Mouse (Mus musculus) forebrain, embryonic 11.5 days (tissue): Measurements from ENCODE around the gene Mt1. TPM values are rescaled to one million over a fixed set of nuclear protein-coding genes. Genes with fewer than 3 reads are reported as not detected.
"Not testable (repeated sequence)": the region's sequence is repeated elsewhere in the genome, so short reads cannot be mapped to it uniquely, and the experiment has no call there.

Source experiments
- ATAC-seq: fragments of 200-750 bp; cut with Nextera tagmentation; replicated peaks from 2 replicates; pipeline ENCODE4 v1.8.0; 2017; ENCODE audit warnings: moderate TSS enrichment; ENCODE audit not compliant: low FRiP score
- DNase-seq: peaks from one replicate; pipeline ENCODE4 v3.0.0-alpha.2; 2017; ENCODE audit warnings: low spot score
- H3K27ac ChIP-seq: fragments of 300-500 bp; sonication (generic); 2 replicates; pipeline ENCODE4 v1.5.1; 2014; ENCODE audit warnings: low read depth, low read length
- H3K27me3 ChIP-seq: fragments of 300-500 bp; sonication (generic); 2 replicates; pipeline ENCODE4 v1.6.1; 2014; ENCODE audit warnings: mild to moderate bottlenecking, low read length, mixed read lengths; ENCODE audit not compliant: control insufficient read depth, insufficient read depth
- H3K36me3 ChIP-seq: fragments of 300-500 bp; sonication (generic); 2 replicates; pipeline ENCODE4 v1.6.1; 2014; ENCODE audit warnings: mild to moderate bottlenecking, low read length, moderate library complexity, mixed read lengths; ENCODE audit not compliant: control insufficient read depth, insufficient read depth
- H3K4me1 ChIP-seq: fragments of 300-500 bp; sonication (generic); replicated peaks from 2 replicates; pipeline ENCODE4 v1.6.1; 2014; ENCODE audit warnings: low read length, mixed read lengths; ENCODE audit not compliant: control insufficient read depth, insufficient read depth
- H3K4me2 ChIP-seq: fragments of 300-500 bp; sonication (generic); 2 replicates; pipeline ENCODE4 v1.6.1; 2014; ENCODE audit warnings: low read depth, mild to moderate bottlenecking, low read length, moderate library complexity, mixed read lengths; ENCODE audit not compliant: severe bottlenecking
- H3K4me3 ChIP-seq: fragments of 300-500 bp; sonication (generic); 2 replicates; pipeline ENCODE4 v1.5.1; 2014; ENCODE audit warnings: low read depth, low read length
- H3K9ac ChIP-seq: fragments of 300-500 bp; sonication (generic); 2 replicates; pipeline ENCODE4 v1.6.1; 2014; ENCODE audit warnings: low read length
- H3K9me3 ChIP-seq: fragments of 300-500 bp; sonication (generic); 2 replicates; pipeline ENCODE4 v1.6.1; 2016; ENCODE audit warnings: low read length, mixed read lengths; ENCODE audit not compliant: control insufficient read depth
- WGBS: fragments of 180-500 bp; shearing (Covaris S2); extraction: QIAGEN DNeasy Blood & Tissue Kit; methylation state at CpG from one replicate; pipeline ENCODE4 v1.1.7; 2014; 5-methylcytosine and 5-hydroxymethylcytosine counted together
- polyA plus RNA-seq: library from polyadenylated mRNA; unstranded; fragments of >200 nt; fragmentation: Nextera tagmentation; extraction: Ambion mirVana; gene quantifications from 2 replicates; pipeline ENCODE4 v1.2.1, GENCODE M21; 2014

Gene Mt1
- polyA plus RNA-seq, 1 experiment from 2014 or later: 109 TPM

DNA sequence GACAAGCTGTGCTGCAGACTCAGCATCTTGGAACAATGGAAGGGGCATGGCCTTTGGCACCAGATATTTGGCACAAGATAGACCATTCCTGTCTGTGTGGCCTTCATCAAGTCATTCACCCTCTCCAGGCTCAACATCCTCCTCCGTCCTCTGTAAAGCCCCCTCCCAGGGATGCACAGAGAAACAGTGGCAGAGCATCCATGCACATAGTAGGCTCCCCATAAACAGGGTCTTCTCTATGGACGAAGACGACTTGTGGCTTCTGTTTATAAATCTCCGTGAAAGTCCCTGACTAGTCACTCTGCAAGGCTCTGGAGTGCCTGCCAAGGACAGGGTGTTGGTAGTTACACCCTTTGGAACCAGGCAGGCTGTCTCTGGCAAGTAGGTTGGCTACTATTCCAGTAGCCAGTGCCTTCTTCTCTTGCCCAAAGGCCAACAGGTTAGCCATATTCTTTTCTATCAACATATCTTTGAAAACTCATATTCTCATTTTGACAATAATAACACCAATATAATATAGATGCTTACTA is 38.6 kb upstream of the Mt1 start:
- no peak overlapping the region for H3K4me3 ChIP-seq
- H3K9me3 ChIP-seq: no peaks in the 10 kb centered on the region
- no peaks in the 10 kb centered on the region for H3K27me3 ChIP-seq
- ATAC-seq: no peak
- H3K27ac ChIP-seq: no peak overlapping the region
- H3K36me3 ChIP-seq: no peaks in the 10 kb centered on the region
- no peaks in the 10 kb centered on the region for H3K4me1 ChIP-seq
- no peak overlapping the region for H3K4me2 ChIP-seq
- WGBS: 78% methylated on average over 4 of the region's 4 CpGs
- DNase-seq: no peak
- H3K9ac ChIP-seq: no peak overlapping the region

DNA sequence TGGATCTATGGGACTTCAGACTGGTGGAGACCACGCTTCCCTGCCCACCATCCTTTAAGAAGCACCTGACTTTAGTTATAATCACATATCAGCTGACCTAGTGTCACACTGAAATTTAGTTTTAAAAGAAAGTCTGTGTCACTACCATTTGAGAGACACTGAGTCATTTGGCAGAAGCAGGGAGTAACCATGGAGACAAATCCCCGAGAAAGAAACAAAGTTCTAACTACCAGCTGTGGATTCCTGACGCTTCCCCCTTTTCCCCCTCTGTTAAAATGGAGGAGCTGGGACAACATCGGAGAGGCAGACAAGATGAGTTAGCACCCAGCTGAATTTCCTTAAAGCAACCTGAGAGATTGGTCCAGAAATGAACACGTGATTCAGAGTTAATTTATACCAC is 30.6 kb upstream of the Mt1 start:
- H3K4me2 ChIP-seq: no peak overlapping the region
- no peaks in the 10 kb centered on the region for H3K9me3 ChIP-seq
- H3K4me1 ChIP-seq: peaks cover 4% of the 10 kb centered on the region
- H3K27me3 ChIP-seq: no peaks in the 10 kb centered on the region
- ATAC-seq (no peak), DNase-seq (no peak)
- no peak overlapping the region for H3K4me3 ChIP-seq
- H3K36me3 ChIP-seq: no peaks in the 10 kb centered on the region
- H3K9ac ChIP-seq: no peak overlapping the region
- no peak overlapping the region for H3K27ac ChIP-seq
- 49% methylated on average over 5 of the region's 5 CpGs for WGBS

DNA sequence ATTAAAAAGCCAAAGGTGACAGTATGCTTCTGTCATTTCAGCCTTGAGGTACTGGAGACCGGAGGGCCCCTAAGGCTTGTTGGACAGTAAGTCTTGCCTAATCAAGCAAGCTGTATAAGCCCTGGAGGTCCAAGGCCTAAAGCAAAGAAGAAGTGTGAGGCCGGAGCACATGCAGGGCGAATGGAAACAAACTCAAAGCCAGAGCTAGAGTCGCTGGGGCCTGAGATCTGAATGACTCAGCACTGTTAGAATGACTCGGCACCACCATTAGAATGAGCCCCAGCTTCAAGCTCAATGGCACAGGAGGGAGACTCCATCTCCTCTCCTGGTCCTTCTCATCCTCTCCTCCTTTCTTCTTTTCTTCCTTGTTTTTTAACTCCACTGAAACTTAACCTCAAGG is 28.0 kb upstream of the Mt1 start:
- no peaks in the 10 kb centered on the region for H3K36me3 ChIP-seq
- ATAC-seq (no peak), DNase-seq (no peak)
- peaks cover 12% of the 10 kb centered on the region for H3K4me1 ChIP-seq
- H3K27me3 ChIP-seq: no peaks in the 10 kb centered on the region
- no peak overlapping the region for H3K27ac ChIP-seq
- H3K9me3 ChIP-seq: no peaks in the 10 kb centered on the region
- no peak overlapping the region for H3K4me3 ChIP-seq
- WGBS: 82% methylated on average over 5 of the region's 5 CpGs
- H3K4me2 ChIP-seq: no peak overlapping the region
- H3K9ac ChIP-seq: no peak overlapping the region

DNA sequence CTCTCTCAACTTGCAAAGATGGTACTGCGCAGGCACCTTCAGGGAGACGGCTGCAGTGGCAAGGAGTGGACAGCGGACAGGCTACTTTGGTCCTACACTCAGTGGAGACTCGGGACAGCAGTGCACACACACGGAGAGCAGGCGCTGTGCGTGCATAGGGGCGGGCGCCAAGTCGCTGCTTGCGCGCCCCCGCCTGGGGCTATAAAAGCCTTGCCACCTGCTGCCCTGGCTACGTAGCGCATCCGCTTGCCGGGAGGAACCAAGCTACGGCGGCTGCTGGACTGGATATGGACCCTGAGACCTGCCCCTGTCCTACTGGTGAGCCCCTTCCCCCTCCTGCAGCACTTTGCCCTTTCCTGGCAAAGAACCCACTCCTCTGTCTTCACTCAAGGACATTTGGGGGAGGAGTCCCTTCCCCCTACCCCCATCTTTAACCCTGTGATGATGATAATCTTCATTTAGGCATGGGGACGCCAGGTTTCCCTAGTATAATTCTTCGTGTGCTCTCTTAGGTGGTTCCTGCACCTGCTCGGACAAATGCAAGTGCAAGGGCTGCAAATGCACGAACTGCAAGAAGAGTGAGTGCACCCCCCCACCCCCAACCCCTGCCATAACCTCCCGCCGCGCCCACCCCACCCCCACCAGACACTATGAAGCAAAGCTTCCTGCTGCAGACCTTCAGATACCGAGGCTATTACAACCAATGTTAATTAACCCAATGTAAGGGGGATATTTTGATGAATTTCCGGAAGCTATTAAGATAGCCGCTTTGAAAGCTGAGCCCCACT is 26.2 kb upstream of the Mt1 start, which contains the start of gene Mt3:
Mt3 (plus strand) TSS at position 95 of the 788 bp plus-strand sequence.
- peak within 1 kb of the TSS; percentile 79 for H3K4me2 ChIP-seq
- ATAC-seq: peak; percentile 84
- 2% methylated on average over 29 of the region's 29 CpGs for WGBS

DNA sequence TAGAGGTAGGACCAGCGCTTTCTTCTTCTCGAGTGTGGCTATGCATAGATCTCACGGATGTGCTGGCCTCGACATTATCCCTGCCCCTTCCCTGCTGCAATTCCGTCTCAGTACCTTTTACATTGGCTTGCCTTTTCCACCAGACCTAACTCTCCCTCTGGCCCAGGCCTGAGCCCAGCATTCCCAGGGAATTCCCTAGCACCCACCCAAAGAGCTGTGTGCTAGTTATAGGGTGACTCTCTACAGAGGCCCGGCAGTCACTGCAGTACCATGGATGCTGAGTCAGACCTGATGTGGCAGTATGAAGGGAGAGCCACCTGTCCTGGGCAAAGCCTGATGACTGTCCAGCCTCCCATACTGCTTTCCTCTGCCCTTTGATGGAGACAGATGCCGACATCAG is 25.4 kb upstream of the Mt1 start:
- Histone ChIP-seq H3K9me3 (no peaks in the 10 kb centered on the region), H3K4me3 (peak overlapping the region; percentile 40), H3K36me3 (no peaks in the 10 kb centered on the region), H3K9ac (0 out of 2 replicates have a peak overlapping the region, but pooled peaks have one; percentile 65), H3K27me3 (no peaks in the 10 kb centered on the region), H3K4me1 (peaks cover 12% of the 10 kb centered on the region), H3K4me2 (peak overlapping the region; percentile 79), H3K27ac (no peak overlapping the region)
- DNase-seq: no peak
- WGBS: 18% methylated on average over 7 of the region's 7 CpGs
- peak; percentile 16; the same call in 1 of the 2 replicates for ATAC-seq

More for the DNA sequence above, 26.2 kb upstream of the Mt1 start, which contains the start of gene Mt3:
- peak; percentile 88 for DNase-seq
- Histone ChIP-seq H3K4me1 (peaks cover 12% of the 10 kb centered on the region), H3K9me3 (no peaks in the 10 kb centered on the region), H3K27me3 (no peaks in the 10 kb centered on the region), H3K9ac (peak within 1 kb of the TSS; percentile 65), H3K4me3 (peak within 1 kb of the TSS; percentile 40), H3K36me3 (no peaks in the 10 kb centered on the region), H3K27ac (no peak within 1 kb of the TSS)

DNA sequence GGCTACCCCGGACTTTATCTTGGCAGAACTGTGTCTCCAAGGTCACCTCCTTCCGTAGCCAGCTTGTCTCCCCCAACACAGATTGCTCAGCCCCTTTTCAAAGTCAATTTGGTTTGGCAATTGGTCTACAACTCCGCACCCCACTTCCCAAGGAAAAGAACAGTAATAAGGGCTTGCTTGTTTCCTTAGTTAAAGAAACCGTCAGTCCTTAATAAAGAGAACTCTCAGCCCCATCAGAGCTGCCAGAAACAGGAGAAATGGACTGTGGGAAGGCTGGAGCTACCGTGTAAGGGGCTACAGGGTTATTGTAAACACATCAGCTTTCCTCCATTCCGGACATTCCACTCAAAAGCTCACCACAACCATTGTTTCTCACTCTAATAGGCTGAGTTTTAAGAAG is 24.3 kb upstream of the Mt1 start:
- H3K27me3 ChIP-seq: no peaks in the 10 kb centered on the region
- no peak overlapping the region for H3K9ac ChIP-seq
- no peak overlapping the region for H3K4me2 ChIP-seq
- ATAC-seq (no peak), DNase-seq (no peak)
- H3K36me3 ChIP-seq: no peaks in the 10 kb centered on the region
- peaks cover 12% of the 10 kb centered on the region for H3K4me1 ChIP-seq
- H3K9me3 ChIP-seq: no peaks in the 10 kb centered on the region
- H3K4me3 ChIP-seq: no peak overlapping the region
- H3K27ac ChIP-seq: peak overlapping the region; percentile 26
- WGBS: 32% methylated on average over 6 of the region's 6 CpGs

DNA sequence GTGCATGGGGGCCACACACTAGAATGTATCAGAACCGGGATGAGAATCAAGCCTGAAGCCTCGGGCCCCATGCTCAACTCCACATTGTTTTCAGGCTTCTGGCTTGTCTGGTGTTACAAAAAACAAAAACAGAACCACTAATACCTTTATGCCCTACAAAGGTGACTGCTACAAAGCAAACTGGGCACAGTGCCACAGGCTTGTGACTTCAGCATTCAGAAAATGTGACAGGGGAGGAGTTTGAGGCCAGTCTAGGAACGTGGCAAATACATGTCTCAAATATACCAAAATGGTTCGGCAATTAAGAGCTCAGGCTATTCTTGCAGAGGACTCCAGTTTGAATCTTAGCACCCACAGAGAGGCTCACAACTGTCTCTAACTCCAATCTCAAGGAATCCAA is 22.8 kb upstream of the Mt1 start:
- Histone ChIP-seq H3K9me3 (no peaks in the 10 kb centered on the region), H3K36me3 (no peaks in the 10 kb centered on the region), H3K9ac (no peak overlapping the region), H3K27me3 (no peaks in the 10 kb centered on the region), H3K4me2 (no peak overlapping the region), H3K4me3 (no peak overlapping the region), H3K4me1 (peaks cover 12% of the 10 kb centered on the region), H3K27ac (no peak overlapping the region)
- 83% methylated on average over 4 of the region's 4 CpGs for WGBS
- DNase-seq: no peak
- no peak for ATAC-seq

DNA sequence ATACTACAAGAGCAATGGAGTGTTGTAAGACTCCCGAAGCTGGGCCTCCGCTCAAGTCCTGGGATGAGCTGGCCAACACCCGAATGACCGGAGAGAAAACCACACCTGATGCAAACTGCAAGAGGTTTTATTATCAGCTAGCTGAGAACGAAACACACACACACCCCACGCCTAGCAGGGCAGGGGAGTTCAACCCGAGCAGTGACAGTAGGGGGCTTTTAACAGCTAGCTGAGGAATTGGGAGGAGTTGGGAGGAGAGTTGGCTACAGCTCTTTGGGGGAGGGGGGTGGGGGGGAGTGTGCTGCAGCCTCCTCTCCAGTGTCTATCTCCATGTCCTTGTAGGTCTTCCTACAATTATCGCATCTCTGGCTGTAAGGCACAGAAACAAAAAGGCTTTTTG is 13.1 kb upstream of the Mt1 start:
- not testable (repeated sequence) for H3K36me3 ChIP-seq, DNase-seq, H3K9ac ChIP-seq, ATAC-seq, H3K27ac ChIP-seq, H3K27me3 ChIP-seq, H3K9me3 ChIP-seq, H3K4me3 ChIP-seq, H3K4me1 ChIP-seq, H3K4me2 ChIP-seq
- WGBS: 71% methylated on average over 8 of the region's 8 CpGs

DNA sequence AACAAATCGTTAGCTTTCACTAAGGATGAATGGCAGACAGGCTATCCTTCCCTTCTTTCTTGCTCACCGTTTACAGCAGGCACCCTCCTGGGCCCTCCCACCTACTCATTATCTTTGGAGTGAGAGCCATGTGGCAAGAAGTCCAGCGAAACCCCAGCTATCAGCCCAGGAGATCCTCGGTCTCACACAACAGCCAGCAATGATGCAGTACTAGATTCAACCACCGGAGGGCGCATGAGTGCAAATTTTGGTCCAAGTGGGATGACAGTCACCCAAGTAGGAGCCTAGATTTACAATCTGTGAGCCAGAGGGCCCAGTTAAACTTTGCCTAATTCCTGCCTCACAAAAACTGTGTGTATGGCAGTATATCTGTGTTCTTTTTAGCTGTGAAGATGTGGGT is 11.6 kb upstream of the Mt1 start:
- ATAC-seq: peak; percentile 51; the same call in 1 of the 2 replicates
- H3K27me3 ChIP-seq: peaks cover 18% of the 10 kb centered on the region
- no peaks in the 10 kb centered on the region for H3K36me3 ChIP-seq
- H3K27ac ChIP-seq: no peak overlapping the region
- no peaks in the 10 kb centered on the region for H3K9me3 ChIP-seq
- no peak overlapping the region for H3K4me3 ChIP-seq
- H3K4me2 ChIP-seq: no peak overlapping the region
- DNase-seq: peak; percentile 93
- peaks cover 7% of the 10 kb centered on the region for H3K4me1 ChIP-seq
- 4% methylated on average over 6 of the region's 6 CpGs for WGBS
- no peak overlapping the region for H3K9ac ChIP-seq
